Mouse (Mus musculus) thymus, adult 2 months (tissue): Measurements from ENCODE around the gene Gm10228. TPM values are rescaled to one million over a fixed set of nuclear protein-coding genes. Genes with fewer than 3 reads are reported as not detected.
"Not testable (repeated sequence)": the region's sequence is repeated elsewhere in the genome, so short reads cannot be mapped to it uniquely, and the experiment has no call there.

Experiments used
- DNase-seq: peaks from one replicate; pipeline ENCODE4 v3.0.0; 2021
- H3K27ac ChIP-seq: fragments of 200-500 bp; 2 replicates; pipeline ENCODE4 v1.5.1; 2012; ENCODE audit warnings: low read length, control low read depth; ENCODE audit not compliant: control insufficient read depth, insufficient read depth
- H3K27me3 ChIP-seq: fragments of 200-500 bp; 2 replicates; pipeline ENCODE4 v1.6.1; 2012; ENCODE audit warnings: mild to moderate bottlenecking, low read length, moderate library complexity, mixed read lengths; ENCODE audit not compliant: control insufficient read depth, insufficient read depth
- H3K36me3 ChIP-seq: fragments of 200-500 bp; 2 replicates; pipeline ENCODE4 v1.6.1; 2012; ENCODE audit warnings: mild to moderate bottlenecking, low read length, moderate library complexity; ENCODE audit not compliant: control insufficient read depth, insufficient read depth
- H3K4me1 ChIP-seq: fragments of 200-500 bp; replicated peaks from 2 replicates; pipeline ENCODE4 v1.6.1; 2012; ENCODE audit warnings: low read length; ENCODE audit not compliant: control insufficient read depth, insufficient read depth
- H3K4me3 ChIP-seq: fragments of 200-500 bp; 2 replicates; pipeline ENCODE4 v1.5.1; 2012; ENCODE audit warnings: mild to moderate bottlenecking, low read length, control low read depth, moderate library complexity; ENCODE audit not compliant: control insufficient read depth, insufficient read depth
- CTCF ChIP-seq: fragments of 200-500 bp; IDR thresholded peaks from 2 replicates; pipeline ENCODE4 v1.5.1; 2012; ENCODE audit warnings: mild to moderate bottlenecking, control low read depth, low read length, moderate library complexity, borderline replicate concordance; ENCODE audit not compliant: control insufficient read depth, poor library complexity, insufficient read depth; ENCODE audit errors: extremely low read depth
- POLR2A ChIP-seq: fragments of 200-500 bp; IDR thresholded peaks from 2 replicates; pipeline ENCODE4 v1.6.1; 2012; ENCODE audit warnings: mild to moderate bottlenecking, low read length, control low read depth, moderate library complexity; ENCODE audit not compliant: control insufficient read depth, poor library complexity, insufficient read depth; ENCODE audit errors: extremely low read depth
- WGBS: fragments of 180-500 bp; shearing (Covaris S2); methylation state at CpG from one replicate; pipeline ENCODE4 v1.1.7; 2018; 5-methylcytosine and 5-hydroxymethylcytosine counted together
- polyA plus RNA-seq: library from polyadenylated mRNA; depleted of rRNA; stranded (reverse); fragments of >200 nt; gene quantifications from 2 replicates; pipeline ENCODE4 v1.2.3, GENCODE M21; 2012; rRNA removed

The Gm10228 gene
- polyA plus RNA-seq: not detected in 2 replicates

DNA sequence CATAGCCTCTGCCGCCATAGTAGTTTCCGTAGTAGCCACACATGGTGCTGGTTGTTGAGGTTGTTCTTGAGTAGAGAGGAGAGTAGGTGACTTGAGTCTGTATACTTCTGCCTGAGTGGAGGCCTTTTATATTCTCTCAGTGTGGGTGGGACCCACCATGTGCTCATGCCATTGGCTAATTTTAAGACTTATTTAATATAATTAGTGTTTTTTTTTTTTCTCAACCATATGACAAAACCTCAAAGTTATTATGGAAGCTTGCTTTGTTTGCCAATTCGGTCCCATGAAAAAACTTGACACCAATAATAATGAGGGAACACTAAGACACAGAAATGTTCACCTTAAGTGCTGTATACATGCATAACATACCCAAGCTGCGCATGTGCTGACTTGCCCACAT, at the start of gene Gm10228:
TSS of gene Gm10228 (minus strand) at position 101 of the 400 bp plus-strand sequence.
- not testable (repeated sequence) for H3K27me3 ChIP-seq, H3K27ac ChIP-seq, H3K36me3 ChIP-seq, DNase-seq, H3K4me1 ChIP-seq, H3K4me3 ChIP-seq
- 96% methylated on average over 2 of the region's 4 CpGs for WGBS

DNA sequence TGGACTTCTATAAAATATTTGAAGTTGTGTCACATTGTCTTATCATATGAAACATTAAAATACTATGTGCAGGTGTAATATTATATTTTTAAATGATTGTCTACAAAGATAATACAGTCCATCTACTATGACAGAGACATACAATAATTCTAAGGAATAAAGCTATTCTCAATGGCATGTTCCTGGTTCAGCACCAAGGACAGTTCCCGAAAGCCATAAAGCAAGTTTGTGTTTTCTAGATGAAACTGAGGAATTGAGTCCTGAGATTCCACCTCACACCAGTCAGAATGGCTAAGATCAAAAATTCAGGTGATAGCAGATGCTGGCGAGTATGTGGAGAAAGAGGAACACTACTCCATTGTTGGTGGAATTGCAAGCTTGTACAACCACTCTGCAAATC, 29.8 kb upstream of the Gm10228 start:
- 79% methylated on average over 2 of the region's 2 CpGs for WGBS
- H3K4me1 ChIP-seq, H3K27ac ChIP-seq, H3K36me3 ChIP-seq, H3K27me3 ChIP-seq, H3K4me3 ChIP-seq, DNase-seq: not testable (repeated sequence)

DNA sequence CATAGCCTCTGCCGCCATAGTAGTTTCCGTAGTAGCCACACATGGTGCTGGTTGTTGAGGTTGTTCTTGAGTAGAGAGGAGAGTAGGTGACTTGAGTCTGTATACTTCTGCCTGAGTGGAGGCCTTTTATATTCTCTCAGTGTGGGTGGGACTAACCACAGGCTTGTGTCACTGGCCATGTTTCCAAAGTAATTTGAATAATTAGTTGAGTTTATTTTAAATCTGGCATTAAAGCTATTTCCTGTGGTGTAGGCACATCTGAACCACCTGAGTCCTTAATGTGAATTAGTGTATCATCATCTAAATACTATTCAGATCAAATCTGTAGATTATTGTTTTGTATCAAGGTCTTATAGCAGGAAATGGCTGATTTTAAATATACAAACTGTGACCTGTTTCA, 22.6 kb upstream of the Gm10228 start, which contains the start of gene 1110025L11Rik:
TSS of gene 1110025L11Rik (minus strand) at position 101 of the 400 bp plus-strand sequence.
- not testable (repeated sequence) for H3K4me3 ChIP-seq, H3K4me1 ChIP-seq, H3K27ac ChIP-seq, H3K36me3 ChIP-seq, DNase-seq, H3K27me3 ChIP-seq
- WGBS: no CpG with 5 or more reads among the region's 2 CpGs

DNA sequence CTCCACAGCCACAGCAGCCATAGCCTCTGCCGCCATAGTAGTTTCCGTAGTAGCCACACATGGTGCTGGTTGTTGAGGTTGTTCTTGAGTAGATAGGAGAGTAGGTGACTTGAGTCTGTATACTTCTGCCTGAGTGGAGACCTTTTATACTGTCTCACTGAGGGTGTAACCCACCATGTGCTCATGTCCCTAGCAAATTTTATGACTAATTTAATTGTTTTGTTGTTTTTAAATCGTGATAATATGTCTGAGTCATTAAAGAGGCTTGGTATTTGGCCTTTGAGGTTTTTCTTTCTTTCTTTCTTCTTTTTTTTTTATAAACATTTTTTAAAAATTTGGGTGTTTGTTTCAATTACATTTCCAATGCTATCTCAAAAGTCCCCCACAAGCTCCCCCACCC, 6.5 kb upstream of the Gm10228 start, which contains the start of gene Krtap6-5:
TSS of gene Krtap6-5 (minus strand) at position 101 of the 400 bp plus-strand sequence.
- TF ChIP-seq POLR2A: no peak
- no peak for TF ChIP-seq CTCF
- Histone ChIP-seq H3K27me3 (no peaks in the 10 kb centered on the region), H3K4me1 (no peaks in the 10 kb centered on the region), H3K27ac (no peak within 1 kb of the TSS), H3K36me3 (no peaks in the 10 kb centered on the region), H3K4me3 (no peak within 1 kb of the TSS)
- no peak for DNase-seq
- WGBS: 84% methylated on average over 3 of the region's 3 CpGs

DNA sequence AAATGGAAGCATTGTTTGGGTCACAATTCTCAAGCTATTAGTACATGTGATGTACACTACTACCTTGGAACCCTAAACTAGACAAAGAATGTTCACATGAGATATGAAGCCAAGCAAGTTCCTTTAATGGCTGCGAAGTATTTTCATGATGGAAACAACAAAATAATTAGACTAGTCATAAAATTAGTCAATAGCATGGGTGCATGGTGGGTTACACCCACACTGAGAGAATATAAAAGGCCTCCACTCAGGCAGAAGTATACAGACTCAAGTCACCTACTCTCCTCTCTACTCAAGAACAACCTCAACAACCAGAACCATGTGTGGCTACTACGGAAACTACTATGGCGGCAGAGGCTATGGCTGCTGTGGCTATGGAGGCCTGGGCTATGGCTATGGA, 9.9 kb downstream of the Gm10228 start, which contains the start of gene Krtap6-1:
TSS of gene Krtap6-1 (plus strand) at position 301 of the 400 bp plus-strand sequence.
- DNase-seq, H3K27me3 ChIP-seq, H3K4me1 ChIP-seq, H3K36me3 ChIP-seq, H3K27ac ChIP-seq, H3K4me3 ChIP-seq: not testable (repeated sequence)
- WGBS: 96% methylated on average over 3 of the region's 3 CpGs

DNA sequence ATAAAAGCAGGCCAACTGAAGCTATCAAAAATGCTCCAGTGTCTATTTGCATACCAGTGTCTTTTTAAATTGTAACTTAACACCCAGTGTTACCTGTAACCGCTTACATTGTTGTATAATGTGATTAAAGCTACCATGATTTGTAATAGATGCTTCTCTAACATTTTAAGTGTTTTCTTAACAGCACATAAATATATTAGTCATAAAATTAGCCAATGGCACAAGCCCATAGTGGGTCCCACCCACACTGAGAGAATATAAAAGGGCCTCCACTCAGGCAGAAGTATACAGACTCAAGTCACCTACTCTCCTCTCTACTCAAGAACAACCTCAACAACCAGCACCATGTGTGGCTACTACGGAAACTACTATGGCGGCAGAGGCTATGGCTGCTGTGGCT, 26.3 kb downstream of the Gm10228 start, which contains the start of gene Gm10229:
TSS of gene Gm10229 (plus strand) at position 301 of the 400 bp plus-strand sequence.
- H3K27me3 ChIP-seq, DNase-seq: not testable (repeated sequence)
- 95% methylated on average over 3 of the region's 3 CpGs for WGBS

DNA sequence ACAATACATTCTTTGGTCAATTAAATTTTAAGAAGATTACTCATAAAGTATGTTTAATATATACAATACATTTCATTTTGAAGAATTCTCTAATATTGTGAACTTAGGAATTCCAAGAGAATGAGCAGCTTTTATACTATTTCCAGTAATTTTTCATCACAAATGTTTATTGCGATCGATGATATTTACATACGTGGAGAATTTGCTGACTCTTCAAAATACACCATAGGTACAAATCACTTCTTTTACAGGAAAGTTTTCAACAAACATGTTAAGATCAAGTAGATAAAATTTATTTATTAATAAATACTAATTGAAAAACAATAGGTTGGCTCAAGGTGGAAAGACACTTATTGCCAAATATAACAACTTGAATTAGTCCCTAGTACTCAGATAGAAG, 27.3 kb downstream of the Gm10228 start:
- Histone ChIP-seq H3K36me3 (no peaks in the 10 kb centered on the region), H3K27me3 (no peaks in the 10 kb centered on the region), H3K4me3 (no peak overlapping the region), H3K4me1 (no peaks in the 10 kb centered on the region), H3K27ac (no peak overlapping the region)
- TF ChIP-seq CTCF (no peak), POLR2A (no peak)
- whole genome bisulfite sequencing: 97% methylated on average over 3 of the region's 3 CpGs
- no peak for DNase-seq

More for the DNA sequence above, 26.3 kb downstream of the Gm10228 start, which contains the start of gene Gm10229:
- not testable (repeated sequence) for H3K36me3 ChIP-seq, H3K4me3 ChIP-seq, H3K4me1 ChIP-seq, H3K27ac ChIP-seq

DNA sequence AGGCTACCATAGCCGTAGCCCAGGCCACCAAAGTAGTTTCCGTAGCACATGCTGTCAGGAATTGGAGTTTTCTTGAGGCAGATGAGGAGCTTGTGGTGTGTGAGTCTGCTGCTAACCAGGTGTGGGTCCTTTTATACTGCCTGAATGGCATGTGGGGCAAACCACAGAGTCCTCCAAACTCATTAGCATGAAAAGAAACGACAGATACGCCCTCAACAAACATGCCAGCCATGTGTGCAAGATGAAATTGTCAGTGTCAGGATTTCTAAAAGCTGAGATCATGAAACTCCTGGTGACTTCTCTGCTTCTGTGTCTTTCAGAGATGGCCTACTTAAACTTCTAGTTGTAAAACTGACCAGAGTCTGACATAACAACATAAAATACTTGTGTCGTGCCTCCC, 30.6 kb downstream of the Gm10228 start, which contains the start of gene Krtap22-2:
TSS of gene Krtap22-2 (minus strand) at position 101 of the 400 bp plus-strand sequence.
- Histone ChIP-seq H3K27ac (no peak within 1 kb of the TSS), H3K4me1 (no peaks in the 10 kb centered on the region), H3K36me3 (no peaks in the 10 kb centered on the region), H3K4me3 (no peak within 1 kb of the TSS), H3K27me3 (no peaks in the 10 kb centered on the region)
- DNase-seq: no peak
- no peak for TF ChIP-seq POLR2A
- 86% methylated on average over 5 of the region's 5 CpGs for WGBS

Other genes starting within 250 kb of the Gm10228 start
- not detected in 2 replicates for gene Gm20741, start 229.3 kb downstream of the Gm10228 start, polyA plus RNA-seq
- not detected in 2 replicates for gene Krtap15, start 221.3 kb downstream of the Gm10228 start, polyA plus RNA-seq
- not detected in 2 replicates for gene Krtap14, start 215.3 kb downstream of the Gm10228 start, polyA plus RNA-seq
- gene Krtap19-1, start 172.1 kb downstream of the Gm10228 start, polyA plus RNA-seq: not detected in 2 replicates
- gene Krtap19-2, start 167.2 kb downstream of the Gm10228 start, polyA plus RNA-seq: not detected in 2 replicates
- not detected in 2 replicates for gene Krtap19-3, start 163.4 kb downstream of the Gm10228 start, polyA plus RNA-seq
- not detected in 2 replicates for gene Krtap19-4, start 156.4 kb downstream of the Gm10228 start, polyA plus RNA-seq
- gene Krtap19-5, start 145.0 kb downstream of the Gm10228 start, polyA plus RNA-seq: not detected in 2 replicates
- not detected in 2 replicates for gene Krtap19-9b, start 109.2 kb downstream of the Gm10228 start, polyA plus RNA-seq
- not detected in 2 replicates for gene Krtap16-3, start 78.6 kb downstream of the Gm10228 start, polyA plus RNA-seq
- gene Krtap22-2, start 30.7 kb downstream of the Gm10228 start, polyA plus RNA-seq: not detected in 2 replicates
- not detected in 2 replicates for gene Gm10229, start 26.2 kb downstream of the Gm10228 start, polyA plus RNA-seq
- gene Krtap6-1, start 9.8 kb downstream of the Gm10228 start, polyA plus RNA-seq: not detected in 2 replicates
- gene Krtap6-5, start 6.4 kb upstream of the Gm10228 start, polyA plus RNA-seq: not detected in 2 replicates
- gene 1110025L11Rik, start 22.5 kb upstream of the Gm10228 start, polyA plus RNA-seq: not detected in 2 replicates
- not detected in 2 replicates for gene Krtap6-3, start 42.5 kb upstream of the Gm10228 start, polyA plus RNA-seq
- not detected in 2 replicates for gene Gm6358, start 99.4 kb upstream of the Gm10228 start, polyA plus RNA-seq
- gene Gm10061, start 109.6 kb upstream of the Gm10228 start, polyA plus RNA-seq: not detected in 2 replicates
- gene Gm9789, start 116.5 kb upstream of the Gm10228 start, polyA plus RNA-seq: not detected in 2 replicates
- not detected in 2 replicates for gene Gm7735, start 128.0 kb upstream of the Gm10228 start, polyA plus RNA-seq
- gene 1110057P08Rik, start 133.3 kb upstream of the Gm10228 start, polyA plus RNA-seq: not detected in 2 replicates
- gene Krtap20-2, start 164.4 kb upstream of the Gm10228 start, polyA plus RNA-seq: not detected in 2 replicates